Mouse (Mus musculus) liver, embryonic 15.5 days (tissue): ENCODE data around the gene Macrod1. TPM values are rescaled to one million over a fixed set of nuclear protein-coding genes. Genes with fewer than 3 reads are reported as not detected.
A peak's percentile ranks its signal among the peaks of the same experiment; 100 is the strongest.

ENCODE experiments used
- ATAC-seq: fragments of 200-750 bp; cut with Nextera tagmentation; 2 replicates; pipeline ENCODE4 v1.8.0; 2017; ENCODE audit warnings: moderate number of reproducible peaks, mild to moderate bottlenecking, moderate library complexity; ENCODE audit not compliant: insufficient read depth
- H3K27ac ChIP-seq: fragments of 300-500 bp; sonication (generic); replicated peaks from 2 replicates; pipeline ENCODE4 v1.5.1; 2015; ENCODE audit warnings: mild to moderate bottlenecking, inconsistent platforms
- H3K27me3 ChIP-seq: fragments of 300-500 bp; sonication (generic); 2 replicates; pipeline ENCODE4 v1.6.1; 2015; ENCODE audit warnings: mild to moderate bottlenecking, inconsistent platforms
- H3K36me3 ChIP-seq: fragments of 300-500 bp; sonication (generic); replicated peaks from 2 replicates; pipeline ENCODE4 v1.6.1; 2015; ENCODE audit warnings: moderate library complexity, mild to moderate bottlenecking, inconsistent platforms
- H3K4me1 ChIP-seq: fragments of 300-500 bp; sonication (generic); replicated peaks from 2 replicates; pipeline ENCODE4 v1.6.1; 2015; ENCODE audit warnings: inconsistent platforms
- H3K4me2 ChIP-seq: fragments of 300-500 bp; sonication (generic); 2 replicates; pipeline ENCODE4 v1.6.1; 2015; ENCODE audit warnings: moderate library complexity, mild to moderate bottlenecking, inconsistent platforms
- H3K4me3 ChIP-seq: fragments of 300-500 bp; sonication (generic); replicated peaks from 2 replicates; pipeline ENCODE4 v1.5.1; 2015; ENCODE audit warnings: mild to moderate bottlenecking, inconsistent platforms
- H3K9ac ChIP-seq: fragments of 300-500 bp; sonication (generic); 2 replicates; pipeline ENCODE4 v1.6.1; 2015; ENCODE audit warnings: moderate library complexity, mild to moderate bottlenecking, inconsistent platforms
- H3K9me3 ChIP-seq: fragments of 300-500 bp; sonication (generic); replicated peaks from 2 replicates; pipeline ENCODE4 v1.6.1; 2016; ENCODE audit warnings: inconsistent platforms
- WGBS: fragments of 180-500 bp; shearing (Covaris S2); methylation state at CpG from one replicate; pipeline ENCODE4 v1.1.7; 2015; ENCODE audit warnings: mixed read lengths; ENCODE audit not compliant: insufficient replicate concordance; 5-methylcytosine and 5-hydroxymethylcytosine counted together
- polyA plus RNA-seq: library from polyadenylated mRNA; unstranded; fragments of >200 nt; fragmentation: Nextera tagmentation; extraction: Ambion mirVana; gene quantifications from 2 replicates; pipeline ENCODE4 v1.2.1, GENCODE M21; 2015

Macrod1 gene
- polyA plus RNA-seq, 1 experiment from 2014 or later: 5.6 TPM

DNA sequence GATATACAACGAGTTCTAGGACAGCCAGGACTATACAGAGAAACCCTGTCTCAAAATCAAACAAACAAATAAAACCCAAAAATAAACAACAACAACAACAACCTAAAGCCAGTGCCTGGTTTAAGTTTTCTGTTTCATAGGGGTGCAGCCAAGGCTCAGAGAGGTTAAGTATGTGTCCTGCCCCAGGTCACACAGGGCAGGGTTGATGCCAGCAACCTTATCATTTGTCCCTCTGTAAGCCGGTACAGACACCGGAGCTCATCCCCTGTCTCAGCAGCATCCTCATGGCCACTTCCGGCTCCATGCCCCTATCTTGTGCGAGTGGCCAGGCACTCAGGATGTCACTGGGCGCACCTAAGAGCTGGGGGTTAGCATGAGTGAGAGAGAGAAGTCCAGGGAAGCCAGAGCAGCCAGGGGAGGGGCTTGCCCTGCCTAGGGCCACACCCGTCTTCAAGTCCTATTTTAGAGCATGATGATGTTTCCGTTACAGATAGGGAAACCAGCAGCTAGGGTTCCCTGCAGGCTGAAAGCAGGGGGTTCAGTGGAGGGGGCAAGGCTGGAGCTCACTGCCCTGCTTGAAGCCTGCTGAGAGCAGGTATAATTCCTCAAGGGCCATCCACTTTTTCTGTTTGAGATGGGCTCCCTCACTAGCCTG lies 61.2 kb downstream of the Macrod1 start:
- Histone ChIP-seq H3K36me3 (no peaks in the 10 kb centered on the region), H3K4me1 (peaks cover 89% of the 10 kb centered on the region), H3K27me3 (no peaks in the 10 kb centered on the region), H3K4me3 (peak overlapping the region; percentile 26), H3K27ac (peak overlapping the region; percentile 84), H3K9ac (peak overlapping the region; percentile 44; the same call in 1 of the 2 replicates), H3K4me2 (peak overlapping the region; percentile 69), H3K9me3 (no peaks in the 10 kb centered on the region)
- WGBS: 15% methylated on average over 8 of the region's 8 CpGs
- peak; percentile 67 for ATAC-seq

DNA sequence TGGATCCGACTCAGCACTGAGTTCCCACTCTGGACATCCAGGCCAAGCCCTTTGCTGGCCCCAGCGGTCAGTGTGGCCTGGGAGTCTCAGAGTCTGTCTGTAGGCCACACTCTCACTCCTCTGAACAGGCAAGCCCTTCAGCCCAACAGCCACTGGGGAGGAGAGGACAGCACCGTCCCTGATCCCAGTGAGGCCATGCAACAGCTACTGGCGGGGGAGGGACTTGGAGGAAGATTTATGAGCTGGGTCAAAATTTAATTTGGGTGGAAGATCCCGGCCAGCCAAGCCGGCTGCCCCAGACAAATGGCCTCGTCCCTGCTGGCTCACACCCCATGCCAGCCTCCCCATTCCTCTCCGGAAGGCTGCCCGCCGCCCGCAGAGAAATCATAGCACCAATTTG lies 64.6 kb downstream of the Macrod1 start:
- Histone ChIP-seq H3K27me3 (0 out of 2 replicates have a peak, but pooled peaks cover 7% of the 10 kb centered on the region), H3K27ac (no peak overlapping the region), H3K9ac (no peak overlapping the region), H3K36me3 (no peaks in the 10 kb centered on the region), H3K9me3 (no peaks in the 10 kb centered on the region), H3K4me3 (no peak overlapping the region), H3K4me1 (peaks cover 68% of the 10 kb centered on the region), H3K4me2 (no peak overlapping the region)
- 67% methylated on average over 11 of the region's 11 CpGs for WGBS
- ATAC-seq: no peak

DNA sequence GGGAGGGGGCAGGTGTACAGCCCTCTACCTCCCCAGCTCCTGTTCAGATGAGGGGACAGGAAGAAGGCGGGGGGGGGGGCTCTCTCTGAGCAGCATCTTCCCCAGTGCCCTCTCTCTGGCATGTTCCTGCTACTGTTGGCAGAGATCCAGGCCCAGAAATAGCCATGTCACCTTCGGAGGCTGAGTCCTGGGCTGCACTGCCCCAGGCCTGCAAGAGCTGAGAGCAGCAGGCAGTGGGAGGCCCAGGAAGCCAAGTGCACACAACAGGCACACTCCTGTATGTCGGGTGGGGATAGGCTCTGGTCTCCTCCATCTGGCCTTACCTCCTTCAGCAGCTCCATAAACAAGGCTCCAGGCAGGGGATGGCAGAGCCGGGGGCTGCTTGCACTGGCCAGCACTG lies 65.7 kb downstream of the Macrod1 start:
- Histone ChIP-seq H3K27ac (no peak overlapping the region), H3K4me2 (no peak overlapping the region), H3K4me3 (no peak overlapping the region), H3K36me3 (no peaks in the 10 kb centered on the region), H3K9me3 (no peaks in the 10 kb centered on the region), H3K4me1 (peaks cover 66% of the 10 kb centered on the region), H3K9ac (no peak overlapping the region), H3K27me3 (0 out of 2 replicates have a peak, but pooled peaks cover 7% of the 10 kb centered on the region)
- 44% methylated on average over 4 of the region's 4 CpGs for whole genome bisulfite sequencing
- no peak for ATAC-seq

DNA sequence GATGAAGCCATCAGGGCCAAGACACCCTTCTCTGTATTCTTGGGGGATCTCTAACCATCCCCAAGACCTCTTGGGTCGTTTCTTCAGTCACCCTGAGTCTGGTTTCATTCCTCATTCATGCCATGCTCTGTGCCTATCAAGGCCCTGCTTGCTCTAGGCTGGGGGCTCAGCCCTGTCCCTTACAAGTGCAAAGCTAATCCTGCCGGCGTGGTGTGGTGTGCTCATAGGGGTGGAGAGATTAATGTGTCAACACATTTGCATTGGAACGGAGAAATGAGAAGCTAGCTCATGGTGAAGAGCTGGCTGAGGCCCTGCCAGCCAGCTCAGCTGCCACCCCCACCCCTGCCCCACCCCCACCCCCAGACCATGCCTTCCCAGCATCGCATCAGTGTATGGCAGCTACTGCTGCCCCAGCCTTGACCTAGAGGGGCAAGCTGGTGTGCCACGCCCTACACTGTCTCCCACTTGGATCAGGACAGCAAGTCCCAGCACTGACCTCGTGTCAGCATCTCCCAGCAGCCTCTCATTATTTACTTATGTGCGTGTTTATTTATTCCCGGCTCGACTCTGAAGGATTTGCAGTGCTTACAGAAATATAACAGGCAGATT lies 66.2 kb downstream of the Macrod1 start:
- Histone ChIP-seq H3K9ac (no peak overlapping the region), H3K27me3 (0 out of 2 replicates have a peak, but pooled peaks cover 7% of the 10 kb centered on the region), H3K27ac (no peak overlapping the region), H3K9me3 (no peaks in the 10 kb centered on the region), H3K4me3 (no peak overlapping the region), H3K4me2 (no peak overlapping the region), H3K36me3 (no peaks in the 10 kb centered on the region), H3K4me1 (peaks cover 60% of the 10 kb centered on the region)
- no peak for ATAC-seq
- 39% methylated on average over 10 of the region's 10 CpGs for WGBS

DNA sequence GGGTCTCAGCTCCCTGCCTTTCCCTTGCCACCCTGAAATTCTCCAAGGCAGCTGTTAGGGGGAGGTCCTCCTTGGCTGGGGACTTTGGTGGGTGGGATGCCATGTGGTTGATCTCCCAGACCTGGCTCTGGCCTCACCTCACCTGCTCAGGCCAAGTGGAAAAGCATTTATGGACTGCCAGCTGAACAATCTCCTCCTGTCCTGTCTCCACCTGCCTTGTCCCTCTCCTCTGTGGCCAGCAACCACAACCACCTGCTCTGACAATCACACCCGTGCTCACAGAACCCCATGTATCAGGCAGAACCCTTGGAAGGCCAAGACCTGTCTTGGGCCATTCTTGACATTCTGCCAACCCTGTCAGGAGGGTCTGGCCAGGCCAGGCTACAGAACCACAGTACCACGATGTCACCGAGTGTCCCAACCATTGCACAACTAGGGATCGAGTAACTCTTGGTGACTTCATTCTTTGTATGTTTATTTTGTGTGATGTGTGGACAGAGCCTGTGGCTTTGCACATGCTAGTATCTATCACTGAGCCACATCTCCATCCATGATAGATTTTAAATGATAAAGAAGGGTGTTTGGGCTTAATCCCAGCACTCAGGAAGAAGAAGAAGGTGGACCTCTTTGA lies 69.0 kb downstream of the Macrod1 start:
- Histone ChIP-seq H3K9me3 (no peaks in the 10 kb centered on the region), H3K27me3 (peaks cover 7% of the 10 kb centered on the region; the same call in 1 of the 2 replicates), H3K4me2 (no peak overlapping the region), H3K4me3 (no peak overlapping the region), H3K4me1 (peaks cover 34% of the 10 kb centered on the region), H3K36me3 (no peaks in the 10 kb centered on the region), H3K27ac (no peak overlapping the region), H3K9ac (no peak overlapping the region)
- ATAC-seq: no peak
- WGBS: 52% methylated on average over 4 of the region's 4 CpGs

DNA sequence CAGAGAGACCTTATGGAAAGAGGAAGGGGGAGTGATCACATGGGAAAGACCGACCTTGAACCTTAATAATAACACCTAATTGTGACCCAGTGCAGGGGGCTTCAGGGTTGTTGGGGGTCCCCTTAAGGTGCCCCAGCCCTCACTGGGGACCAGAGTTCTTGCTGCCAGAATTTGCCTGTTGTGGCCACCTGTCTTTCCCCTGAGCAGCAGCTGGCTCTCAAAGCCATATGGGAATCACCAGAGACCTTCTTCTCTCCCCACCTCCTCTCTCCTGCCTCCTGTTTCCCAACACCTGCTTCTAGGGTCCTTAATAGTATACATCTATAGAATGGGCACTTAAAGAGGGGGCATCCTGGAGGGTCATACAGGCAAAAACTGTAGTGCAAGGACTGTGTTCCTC lies 69.6 kb downstream of the Macrod1 start:
- H3K9ac ChIP-seq: no peak overlapping the region
- WGBS: 15% methylated on average over 1 of the region's 1 CpGs
- H3K27me3 ChIP-seq: peaks cover 7% of the 10 kb centered on the region; the same call in 1 of the 2 replicates
- ATAC-seq: no peak
- peaks cover 28% of the 10 kb centered on the region for H3K4me1 ChIP-seq
- H3K27ac ChIP-seq: no peak overlapping the region
- H3K9me3 ChIP-seq: no peaks in the 10 kb centered on the region
- H3K4me2 ChIP-seq: no peak overlapping the region
- no peaks in the 10 kb centered on the region for H3K36me3 ChIP-seq
- no peak overlapping the region for H3K4me3 ChIP-seq

DNA sequence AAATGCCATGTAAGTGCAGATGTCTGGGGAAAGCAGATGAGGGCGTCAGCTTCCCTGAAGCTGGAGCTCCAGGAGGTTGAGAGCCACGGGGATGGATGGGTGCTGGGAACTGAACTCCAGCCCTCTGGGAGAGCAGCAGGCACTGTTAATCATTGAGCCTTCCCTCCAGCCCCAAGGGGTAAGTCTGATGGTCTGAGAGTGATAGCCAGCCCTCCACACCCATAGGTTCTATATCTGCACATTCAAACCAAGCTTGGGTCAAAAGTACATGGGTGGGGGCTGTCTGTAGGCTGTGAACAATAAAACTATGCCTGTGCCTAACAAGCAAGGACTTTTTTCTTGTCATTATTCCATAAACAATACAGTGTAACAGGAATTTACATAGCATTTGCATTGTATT lies 70.3 kb downstream of the Macrod1 start:
- no peak; the same call in 1 of the 2 replicates for ATAC-seq
- Histone ChIP-seq H3K27ac (no peak overlapping the region), H3K9ac (no peak overlapping the region), H3K27me3 (peaks cover 14% of the 10 kb centered on the region; the same call in 1 of the 2 replicates), H3K9me3 (no peaks in the 10 kb centered on the region), H3K4me1 (peaks cover 22% of the 10 kb centered on the region; the same call in 1 of the 2 replicates), H3K4me3 (no peak overlapping the region), H3K4me2 (no peak overlapping the region), H3K36me3 (no peaks in the 10 kb centered on the region)
- 43% methylated on average over 2 of the region's 2 CpGs for WGBS

DNA sequence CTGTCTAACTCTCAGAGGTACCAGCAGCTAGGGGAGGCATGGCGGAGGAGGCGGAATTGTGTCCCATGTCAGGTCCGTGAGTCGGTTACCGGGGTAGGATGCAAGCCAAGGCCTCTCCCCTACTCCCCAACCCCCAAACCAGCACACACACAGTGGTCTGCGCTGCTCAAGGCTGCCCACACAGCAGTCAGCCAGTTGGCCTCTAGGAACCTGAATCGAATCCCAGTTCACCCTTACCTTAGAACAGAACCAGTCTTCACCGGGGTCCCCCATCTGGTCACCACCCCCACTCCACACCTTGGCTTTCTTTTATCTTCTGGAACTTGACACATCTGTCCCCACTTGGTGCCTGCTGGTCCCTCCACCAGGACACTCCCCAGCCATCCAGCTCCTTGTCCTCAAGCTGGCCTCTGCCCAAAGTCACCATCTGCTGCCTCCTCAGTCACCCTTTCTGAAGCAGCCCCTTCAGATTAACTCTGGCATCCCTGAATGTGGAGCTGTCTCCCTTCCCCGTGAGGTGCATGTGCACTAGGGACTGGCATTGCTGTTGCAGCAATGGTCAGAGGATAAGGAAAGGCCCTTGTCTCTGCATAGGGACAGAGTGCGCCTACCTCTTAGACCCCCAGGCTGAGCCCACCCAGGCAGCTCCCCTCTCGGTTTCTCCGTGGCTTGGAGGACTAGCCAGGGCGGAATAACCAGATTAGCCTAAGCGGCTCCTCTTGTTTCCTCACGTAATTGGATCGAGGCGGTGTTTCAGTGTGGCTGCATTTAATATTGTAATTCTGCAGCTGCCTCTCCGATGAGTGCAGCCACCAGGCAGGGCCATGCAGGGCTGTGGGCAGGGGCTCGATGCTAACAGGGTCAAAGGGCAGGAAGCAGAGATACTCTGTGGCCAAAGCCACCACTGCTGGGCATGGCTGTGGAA lies 72.2 kb downstream of the Macrod1 start:
- Histone ChIP-seq H3K27ac (no peak overlapping the region), H3K9me3 (no peaks in the 10 kb centered on the region), H3K27me3 (peaks cover 27% of the 10 kb centered on the region), H3K4me2 (no peak overlapping the region), H3K36me3 (no peaks in the 10 kb centered on the region), H3K9ac (no peak overlapping the region), H3K4me1 (peaks cover 11% of the 10 kb centered on the region), H3K4me3 (no peak overlapping the region)
- 69% methylated on average over 19 of the region's 19 CpGs for WGBS
- ATAC-seq: no peak

DNA sequence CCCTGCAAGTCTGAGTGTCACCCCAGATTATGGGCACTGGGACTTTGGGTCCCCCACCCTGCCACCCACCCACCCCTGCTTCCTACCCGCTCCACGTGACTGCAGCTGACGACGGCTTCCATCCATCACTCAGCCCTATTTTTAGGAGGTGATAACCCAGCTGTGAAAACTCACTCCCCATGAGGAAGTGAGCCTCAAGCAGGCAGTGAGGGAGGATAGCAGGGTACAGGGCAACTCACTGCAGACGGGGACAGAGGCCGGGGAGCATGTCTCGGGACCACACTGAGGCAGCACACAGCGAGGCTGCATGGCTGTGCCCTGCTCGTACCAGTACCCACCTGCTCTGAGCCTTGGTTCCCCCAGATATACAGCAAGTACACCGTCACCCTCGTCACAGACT lies 73.7 kb downstream of the Macrod1 start:
- 34% methylated on average over 11 of the region's 11 CpGs for whole genome bisulfite sequencing
- no peak for ATAC-seq
- no peaks in the 10 kb centered on the region for H3K9me3 ChIP-seq
- H3K4me1 ChIP-seq: peaks cover 22% of the 10 kb centered on the region
- H3K9ac ChIP-seq: no peak overlapping the region
- H3K36me3 ChIP-seq: no peaks in the 10 kb centered on the region
- H3K4me3 ChIP-seq: no peak overlapping the region
- no peak overlapping the region for H3K4me2 ChIP-seq
- H3K27me3 ChIP-seq: peaks cover 33% of the 10 kb centered on the region
- no peak overlapping the region for H3K27ac ChIP-seq

DNA sequence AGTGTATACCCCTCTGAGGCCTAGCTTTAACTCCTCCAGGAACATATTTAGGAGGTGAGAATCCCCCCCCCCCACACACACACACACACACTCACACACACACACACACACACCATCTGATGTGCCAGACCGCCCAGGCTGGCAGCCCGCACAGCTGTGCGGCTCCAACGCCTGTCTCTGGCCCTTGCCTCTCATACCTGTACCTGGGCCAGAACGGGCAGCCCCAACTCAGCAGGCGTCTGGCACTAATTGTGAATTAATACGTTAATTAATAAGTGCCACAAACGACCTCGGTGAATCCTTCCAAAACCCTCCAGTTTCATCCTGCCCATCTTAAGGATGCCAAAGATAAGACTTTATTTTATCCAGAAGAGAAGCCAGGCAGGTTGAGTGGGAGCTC lies 76.8 kb downstream of the Macrod1 start:
- no peak for ATAC-seq
- H3K9me3 ChIP-seq: no peaks in the 10 kb centered on the region
- 83% methylated on average over 9 of the region's 9 CpGs for WGBS
- H3K9ac ChIP-seq: no peak overlapping the region
- H3K4me1 ChIP-seq: peaks cover 24% of the 10 kb centered on the region
- H3K27me3 ChIP-seq: peaks cover 63% of the 10 kb centered on the region
- no peaks in the 10 kb centered on the region for H3K36me3 ChIP-seq
- H3K4me3 ChIP-seq: no peak overlapping the region
- no peak overlapping the region for H3K4me2 ChIP-seq
- no peak overlapping the region for H3K27ac ChIP-seq
